12 mouse cellular contexts compared by ENCODE assay signal in the genomic region with DNA sequence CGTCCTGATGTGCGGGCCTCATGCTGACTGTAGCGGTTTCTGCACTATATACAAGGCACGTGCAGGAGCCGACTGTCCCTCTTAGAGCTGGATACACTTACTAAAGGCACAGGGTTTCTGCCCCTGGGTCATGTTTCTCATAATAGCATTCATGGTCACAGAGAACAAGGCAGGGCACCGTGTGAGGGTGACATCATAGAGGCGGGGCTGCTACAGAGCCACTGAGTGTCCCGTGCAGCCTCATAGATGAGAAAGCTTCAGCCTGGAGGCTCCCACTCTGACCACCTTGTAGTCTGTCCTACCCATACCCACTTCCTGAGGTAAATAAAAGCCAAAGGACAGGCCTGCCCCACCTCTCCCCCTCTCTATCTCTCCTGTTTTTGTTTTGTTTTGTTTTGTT.
DNase-seq lines count a peak whose midpoint lies in the region; ATAC-seq and TF ChIP-seq lines count a peak whose summit lies in the region.
"Had no signal": no experiment of that assay in that cellular context is flagged by ENCODE, and none has a peak within 500 bp of the region (broad histone marks: within the 10 kb centered on the region; RNA-seq: fewer than 3 reads in every experiment).

No protein-coding gene starts in this region.

- H3K4me2 ChIP-seq in neural tube, embryonic 12.5 days (replicated peaks), result no peak overlapping the region
- no peak overlapping the region for H3K4me2 ChIP-seq in heart, postnatal 0 days (ENCODE audit: low read depth, low read length)

- H3K36me3 ChIP-seq in neural tube, embryonic 12.5 days, result no peaks in the 10 kb centered on the region
- no peaks in the 10 kb centered on the region for H3K36me3 ChIP-seq in heart, postnatal 0 days (replicated peaks; ENCODE audit: control insufficient read depth, insufficient read depth, low read length)

- no peak for TF ChIP-seq EP300 in heart, postnatal 0 days (IDR thresholded peaks at IDR 0.05; ENCODE audit: low read depth)

- H3K27ac ChIP-seq in gastrocnemius, adult 2 months, result no peak overlapping the region
- H3K27ac ChIP-seq in neural tube, embryonic 12.5 days, result no peak overlapping the region
- H3K27ac ChIP-seq in heart, postnatal 0 days (ENCODE audit: low read depth), result no peak overlapping the region

- peak; percentile 42 for DNase-seq in gastrocnemius, adult 2 months
- DNase-seq in gastrocnemius, postnatal 25 days, result no peak
- DNase-seq in neural tube, embryonic 10.5 days (ENCODE audit: extremely low spot score, low spot score), result no peak
- DNase-seq in heart, postnatal 0 days (ENCODE audit: low spot score), result peak; percentile 43
- DNase-seq in retina, embryonic 14.5 days (ENCODE audit: low spot score), result peak; percentile 36
- DNase-seq in layer of hippocampus, adult 8-10 months (ENCODE audit: low spot score in 2 of 2), result no peak
- DNase-seq in thymus, adult 18-20 months, result no peak
- DNase-seq: cerebellum, adult 9-11 months; kidney, postnatal 14 days; right cerebral cortex, postnatal 14 days had no signal

- intact Hi-C loops in gastrocnemius, adult 2 months (cut with DNase I), result no loop called here

- no peak overlapping the region for H3K4me3 ChIP-seq in gastrocnemius, adult 2 months
- no peak overlapping the region for H3K4me3 ChIP-seq in neural tube, embryonic 12.5 days
- no peak overlapping the region for H3K4me3 ChIP-seq in heart, postnatal 0 days (ENCODE audit: low read depth, low read length)
- H3K4me3 ChIP-seq: megakaryocyte, embryonic 14.5 days had no signal

- no peak for TF ChIP-seq CTCF in gastrocnemius, adult 2 months (IDR thresholded peaks at IDR 0.05)
- TF ChIP-seq CTCF in heart, postnatal 0 days (IDR thresholded peaks at IDR 0.05; ENCODE audit: low read depth), result no peak

- WGBS in neural tube, embryonic 12.5 days, result 32% methylated on average over 8 of the region's 8 CpGs
- WGBS in heart, postnatal 0 days, result 33% methylated on average over 8 of the region's 8 CpGs

- peaks cover 30% of the 10 kb centered on the region for H3K4me1 ChIP-seq in neural tube, embryonic 12.5 days
- peaks cover 10% of the 10 kb centered on the region; the same call in 1 of the 2 replicates for H3K4me1 ChIP-seq in heart, postnatal 0 days (ENCODE audit: control insufficient read depth, insufficient read depth)
- H3K4me1 ChIP-seq: megakaryocyte, embryonic 14.5 days had no signal

- peak; percentile 44; the same call in 1 of the 2 replicates for ATAC-seq in neural tube, embryonic 12.5 days (ENCODE audit: low FRiP score, low read depth)
- ATAC-seq in heart, postnatal 0 days (ENCODE audit: insufficient read depth, low read depth), result peak; percentile 88

- no peaks in the 10 kb centered on the region for H3K27me3 ChIP-seq in neural tube, embryonic 12.5 days (replicated peaks)
- no peaks in the 10 kb centered on the region for H3K27me3 ChIP-seq in heart, postnatal 0 days (ENCODE audit: control insufficient read depth, insufficient read depth, low read length)

- 0 out of 2 replicates have a peak, but pooled peaks cover 10% of the 10 kb centered on the region for H3K9me3 ChIP-seq in neural tube, embryonic 12.5 days
- no peaks in the 10 kb centered on the region for H3K9me3 ChIP-seq in heart, postnatal 0 days (replicated peaks; ENCODE audit: control insufficient read depth, low read length)

- no peak overlapping the region for H3K9ac ChIP-seq in neural tube, embryonic 12.5 days
- H3K9ac ChIP-seq in heart, postnatal 0 days (replicated peaks; ENCODE audit: low read depth, low read length), result no peak overlapping the region

Comparison
In these comparisons a context has a peak if more than half of its experiments do, and no peak if none do; other contexts are left out.
1. DNase-seq: peak in gastrocnemius, adult 2 months (single experiment), heart, postnatal 0 days (single experiment) and retina, embryonic 14.5 days (single experiment); none in gastrocnemius, postnatal 25 days (single experiment), neural tube, embryonic 10.5 days (single experiment), layer of hippocampus, adult 8-10 months (0 of 2) and thymus, adult 18-20 months (0 of 2).